Mouse (Mus musculus) layer of hippocampus, adult 18-20 months (tissue): Measurements from ENCODE around the gene Chmp6. TPM values are rescaled to one million over a fixed set of nuclear protein-coding genes. Genes with fewer than 3 reads are reported as not detected.

Experiments
- DNase-seq, 2 experiments: peaks; one replicate each; pipeline ENCODE4 v3.0.0; 2022; ENCODE audit warnings: low spot score in 2 of 2
- total RNA-seq, 2 experiments: library from RNA; stranded (reverse); gene quantifications; 2 replicates each; pipeline ENCODE4 v1.2.3; 2021

The Chmp6 gene
- total RNA-seq, 2 experiments from 2014 or later: 33.7 to 36.0 TPM

DNA sequence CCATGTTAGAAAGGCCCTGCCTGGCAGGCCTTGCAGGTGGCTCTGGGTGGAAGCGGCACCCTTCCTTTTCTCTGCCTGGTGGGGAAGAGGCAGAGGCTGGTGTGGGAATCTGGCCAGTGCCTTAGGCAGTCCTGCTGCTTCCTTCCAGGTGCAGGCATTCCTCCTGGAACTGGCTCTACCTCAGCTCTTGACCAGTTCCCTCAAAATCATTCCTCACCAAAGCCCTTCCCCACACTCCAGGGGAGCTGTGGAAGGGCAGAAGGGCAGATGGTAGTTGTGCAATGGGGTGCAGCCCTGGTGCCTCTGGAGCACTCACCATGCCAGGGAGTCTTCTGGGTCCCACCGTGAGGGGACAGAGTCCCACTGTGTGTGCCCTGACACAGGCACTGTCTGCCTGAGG lies 23.2 kb downstream of the Chmp6 start:
- no peak for DNase-seq

DNA sequence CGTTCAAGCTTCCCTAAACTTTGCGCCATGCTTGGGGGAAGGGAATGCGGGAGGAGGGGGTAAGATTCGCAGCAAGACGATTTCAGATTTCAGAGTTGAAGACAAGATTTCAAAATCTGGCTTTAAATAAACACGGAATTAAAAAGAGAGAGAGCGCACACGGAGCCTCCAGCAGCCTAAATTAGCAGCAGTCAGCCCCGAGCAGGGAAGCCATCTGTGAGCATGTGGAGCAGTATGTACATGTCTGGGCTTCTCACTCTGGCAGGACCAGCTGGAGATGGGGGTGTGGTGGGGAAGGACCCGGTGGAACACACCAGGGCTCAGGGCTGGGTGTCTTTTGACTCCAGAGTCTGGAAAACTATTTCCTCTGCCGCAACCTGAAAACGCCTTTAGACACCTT lies 24.0 kb downstream of the Chmp6 start:
- DNase-seq: peak; percentile 73 to 89

DNA sequence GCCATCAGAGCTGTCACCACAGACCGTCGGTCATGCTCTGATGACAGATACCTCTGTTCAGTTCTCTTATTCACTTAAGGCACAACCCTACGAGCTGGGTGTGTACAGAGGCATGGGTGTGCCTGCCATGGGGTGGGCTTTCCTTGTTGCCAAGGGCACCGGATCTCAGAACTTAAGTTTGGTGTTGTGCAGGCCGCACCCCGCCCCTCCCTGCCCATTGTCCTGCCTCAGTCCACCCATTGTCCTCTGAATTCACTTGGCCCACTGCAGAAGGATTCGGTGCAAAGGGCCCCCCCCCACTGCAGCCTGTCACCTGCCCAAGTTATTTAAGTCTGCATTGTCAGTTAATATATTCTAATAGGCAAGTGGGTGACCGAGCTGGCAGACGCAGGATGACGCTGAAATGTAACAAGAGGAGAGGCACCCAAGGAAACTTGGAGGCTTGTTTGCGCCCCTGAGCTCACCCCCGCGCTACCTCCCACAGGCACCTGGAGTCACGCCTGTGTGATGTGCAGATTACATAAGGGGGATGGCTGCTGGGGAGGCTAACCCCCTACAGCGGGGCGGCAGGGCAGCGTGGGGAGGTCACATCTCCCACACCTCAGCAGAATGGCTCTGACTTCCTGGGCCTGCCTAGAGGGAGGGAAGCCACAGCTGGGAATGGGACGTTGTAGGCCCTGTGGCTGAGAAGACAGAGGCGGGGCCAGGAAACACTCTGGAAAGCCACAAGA lies 24.7 kb downstream of the Chmp6 start:
- peak in 1 of 2 experiments; percentile 52 for DNase-seq

DNA sequence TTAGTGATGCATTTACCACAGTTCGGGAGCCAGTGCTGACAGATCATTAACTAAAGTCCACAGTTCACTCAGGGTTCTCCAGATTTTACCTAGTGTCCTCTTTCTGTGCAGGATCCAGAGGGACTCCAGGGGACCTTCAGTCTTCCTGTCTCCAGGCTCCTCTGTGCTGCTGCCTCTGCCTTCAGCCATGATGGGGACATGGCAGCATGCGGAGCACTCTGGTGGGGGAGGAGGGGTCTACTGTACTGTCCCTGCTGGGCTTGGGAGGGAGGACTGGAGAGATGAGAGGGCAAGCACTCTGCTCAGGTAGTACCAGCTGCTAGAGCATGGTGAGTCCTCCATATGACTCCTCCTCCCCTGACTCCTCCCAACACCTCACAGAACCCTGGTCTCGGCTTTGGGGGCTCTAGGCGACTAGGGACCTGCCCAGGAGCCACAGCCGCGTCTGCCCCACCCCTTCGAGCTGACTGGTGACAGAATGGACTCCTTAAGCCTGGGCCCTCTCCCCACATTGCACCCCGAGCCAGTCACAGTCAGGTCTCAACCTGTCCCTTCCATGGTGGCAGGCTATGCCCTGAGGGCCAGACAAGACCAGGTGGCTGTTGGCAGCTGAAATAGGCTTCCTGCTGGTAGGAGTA lies 26.0 kb downstream of the Chmp6 start:
- DNase-seq: no peak

DNA sequence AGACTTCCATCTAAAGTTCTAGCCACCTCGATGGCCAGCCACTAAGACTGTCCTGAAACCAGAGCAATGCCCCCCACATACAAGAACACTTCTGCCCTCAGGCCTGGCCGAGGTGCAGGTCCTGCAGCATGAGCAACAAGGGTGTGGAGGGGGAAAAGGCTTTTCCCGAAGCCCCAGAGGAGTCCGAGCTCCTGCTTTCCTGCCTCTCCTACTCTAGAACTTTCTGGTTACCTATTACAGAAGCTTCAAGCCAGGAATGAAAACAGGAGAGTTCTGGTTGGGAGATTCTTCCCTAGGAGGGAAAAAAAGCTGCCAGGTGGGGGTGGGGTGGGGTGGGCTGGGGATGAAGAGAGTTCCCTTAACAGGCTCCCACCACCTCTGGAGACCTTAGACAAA lies 26.5 kb downstream of the Chmp6 start:
- no peak for DNase-seq

DNA sequence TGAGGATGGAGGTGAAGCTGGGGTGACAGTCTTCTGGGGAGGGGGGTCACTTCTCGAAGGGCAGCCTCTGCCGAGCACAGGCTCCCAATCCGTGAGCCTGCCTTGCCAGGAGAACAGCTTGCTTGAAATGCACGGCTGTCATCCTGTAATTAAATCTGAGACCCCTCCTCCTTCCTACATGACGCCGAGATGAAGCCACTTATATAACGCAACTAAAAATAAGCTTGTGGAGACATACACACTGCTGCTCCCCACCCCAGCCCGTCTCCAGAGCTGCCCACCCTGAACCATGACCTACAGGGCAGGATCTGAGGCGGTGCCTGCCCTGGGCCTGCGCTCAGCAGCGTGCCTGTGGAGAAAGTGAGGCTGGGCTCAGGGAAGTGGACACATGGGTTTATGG lies 26.9 kb downstream of the Chmp6 start:
- DNase-seq: peak in 1 of 2 experiments; percentile 75

DNA sequence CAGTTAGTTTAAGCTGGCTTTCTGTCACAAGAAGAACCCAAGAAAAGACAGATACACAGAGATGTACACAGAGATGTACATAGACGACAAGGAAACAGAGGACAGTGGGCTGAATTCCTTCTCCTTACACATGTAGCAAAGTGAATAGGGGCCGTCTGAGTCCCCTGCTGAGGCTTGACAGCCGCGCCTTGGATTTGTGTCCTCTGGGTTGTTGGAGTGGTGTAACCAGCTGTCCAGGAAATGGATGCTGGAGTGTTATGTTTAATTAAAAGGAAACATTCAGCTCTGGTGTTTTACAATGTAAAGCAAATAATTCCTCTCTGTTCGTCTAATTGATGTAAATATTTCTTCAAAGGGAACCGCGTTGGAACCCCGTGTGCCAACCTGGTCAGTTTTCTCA lies 28.6 kb downstream of the Chmp6 start:
- no peak for DNase-seq

DNA sequence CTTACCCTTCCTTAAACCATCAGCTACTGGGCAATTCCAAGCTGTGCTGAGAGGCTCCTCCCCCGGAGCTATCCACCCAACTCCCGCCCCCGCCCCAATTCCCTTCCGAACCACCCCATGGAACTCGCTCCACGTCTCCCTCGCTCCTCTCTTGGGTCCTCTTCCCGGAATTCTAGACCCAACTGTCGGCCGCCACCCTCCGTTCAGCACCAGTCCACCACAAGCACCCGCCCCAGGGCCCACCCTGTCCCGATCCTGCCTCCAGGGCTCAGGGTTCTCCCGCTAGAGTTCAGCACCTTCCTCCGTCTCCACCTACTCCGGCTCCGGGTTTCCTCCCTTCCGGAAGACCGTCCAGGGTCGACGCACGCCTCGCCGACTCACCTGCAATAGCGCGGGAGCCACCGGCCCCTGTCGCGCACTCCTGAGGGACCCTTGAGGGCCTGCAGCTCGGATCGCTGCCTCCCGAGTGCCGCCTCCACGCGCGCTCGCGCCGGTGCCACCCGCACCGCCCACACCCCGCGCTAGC lies 29.0 kb downstream of the Chmp6 start:
- DNase-seq: no peak

DNA sequence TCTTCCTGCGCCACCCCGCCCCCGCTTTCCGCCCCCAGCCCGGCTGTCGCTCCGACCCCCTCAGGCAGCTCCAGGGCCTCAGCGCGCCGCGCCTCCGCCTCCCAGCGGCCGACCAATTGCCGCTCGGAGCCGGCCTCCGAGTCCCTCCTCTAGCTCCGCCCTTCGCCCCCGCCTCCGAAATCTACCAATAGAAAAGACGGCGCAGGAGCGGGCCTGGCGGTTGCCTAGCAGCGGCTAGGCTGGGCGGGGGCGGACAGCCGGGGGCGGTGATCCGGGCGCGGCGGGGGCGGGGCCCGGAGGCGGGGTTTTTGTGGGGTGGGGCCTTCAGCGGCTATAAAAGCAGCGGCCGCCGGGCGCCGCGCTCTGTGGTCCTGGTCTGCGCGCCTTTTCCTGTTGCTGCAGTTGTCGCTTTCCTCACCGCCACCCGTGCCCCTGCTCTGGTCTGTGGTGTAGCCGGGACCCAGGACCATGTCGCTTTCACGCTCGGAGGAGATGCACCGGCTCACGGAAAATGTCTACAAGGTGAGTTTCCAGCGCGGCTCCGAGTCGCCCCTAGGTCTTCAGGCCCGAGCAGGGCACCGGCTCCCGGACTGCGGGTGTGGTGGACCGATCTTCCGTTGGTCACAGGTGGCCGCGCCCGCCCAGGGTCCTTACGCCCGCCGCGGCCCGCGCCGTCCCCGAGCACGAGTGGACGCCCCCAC lies 29.6 kb downstream of the Chmp6 start, which contains the start of gene Baiap2:
Baiap2 (plus strand) TSS at position 37 of the 701 bp plus-strand sequence.
- peak; percentile 98 for DNase-seq

DNA sequence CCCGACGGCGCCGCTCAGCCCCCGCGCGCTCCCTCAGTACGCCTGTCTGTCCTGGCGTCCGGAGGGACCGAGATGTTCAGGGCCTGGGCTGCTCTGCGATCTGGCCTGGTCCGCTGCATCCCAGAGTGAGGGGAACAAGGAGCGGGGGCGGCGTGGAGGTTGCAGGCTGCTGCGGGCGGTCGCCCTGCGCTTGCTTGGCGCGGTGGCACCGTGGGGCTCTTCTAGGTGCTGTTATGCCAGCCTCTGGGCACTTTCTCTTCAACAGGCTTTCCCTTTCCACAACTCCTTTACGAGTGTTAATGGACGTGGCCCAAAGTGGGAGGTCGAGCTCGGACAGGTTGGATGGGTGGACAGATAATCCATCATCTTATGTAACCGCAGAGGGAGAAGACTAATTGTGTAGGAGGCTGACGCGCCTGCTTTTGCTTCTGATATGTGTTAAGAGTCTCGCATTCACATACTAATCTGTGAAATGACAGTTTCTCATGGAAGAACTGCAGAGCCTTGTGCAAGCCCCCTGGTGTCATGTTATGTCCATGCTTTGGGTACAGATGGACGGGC lies 30.3 kb downstream of the Chmp6 start:
- peak in 1 of 2 experiments; percentile 63 for DNase-seq

DNA sequence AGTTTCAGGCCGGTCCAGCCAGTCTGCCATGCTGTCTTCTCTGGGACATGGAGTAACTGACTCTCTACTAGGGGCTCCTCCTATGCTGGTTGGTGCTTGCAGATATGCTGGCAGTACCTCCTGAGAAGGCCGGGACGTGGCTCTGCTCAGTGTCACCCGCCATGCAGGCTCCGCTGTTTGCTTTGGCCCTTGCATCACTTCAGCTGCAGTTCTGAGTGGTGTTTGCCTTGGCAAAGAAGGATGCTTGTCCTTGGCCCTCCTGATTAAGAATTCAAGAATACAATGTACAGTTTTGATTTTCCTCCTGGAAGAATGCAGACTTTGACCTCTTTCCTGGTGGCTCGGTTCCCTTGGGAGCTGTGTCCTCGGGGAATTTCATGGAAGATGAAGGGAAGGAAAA lies 32.1 kb downstream of the Chmp6 start:
- no peak for DNase-seq

DNA sequence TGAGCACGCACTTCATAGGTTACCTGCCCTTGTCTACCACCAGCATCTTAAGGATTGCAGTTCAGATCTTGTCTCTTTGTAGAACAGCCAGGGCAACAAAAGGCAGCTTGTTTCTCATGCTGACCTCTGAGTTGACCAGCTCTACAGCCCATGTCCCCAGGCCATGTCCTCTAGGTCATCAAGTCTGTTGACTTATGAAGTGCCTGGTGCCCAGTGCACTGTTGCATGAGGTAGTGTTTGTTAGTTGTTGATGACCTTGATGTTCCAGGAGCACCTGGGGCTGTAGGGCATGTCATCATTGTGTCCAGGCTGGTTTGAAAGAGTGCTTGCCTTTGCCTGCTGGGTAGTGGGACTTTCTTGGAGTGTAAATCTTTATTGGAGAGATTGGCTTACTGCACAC lies 34.2 kb downstream of the Chmp6 start:
- no peak for DNase-seq

DNA sequence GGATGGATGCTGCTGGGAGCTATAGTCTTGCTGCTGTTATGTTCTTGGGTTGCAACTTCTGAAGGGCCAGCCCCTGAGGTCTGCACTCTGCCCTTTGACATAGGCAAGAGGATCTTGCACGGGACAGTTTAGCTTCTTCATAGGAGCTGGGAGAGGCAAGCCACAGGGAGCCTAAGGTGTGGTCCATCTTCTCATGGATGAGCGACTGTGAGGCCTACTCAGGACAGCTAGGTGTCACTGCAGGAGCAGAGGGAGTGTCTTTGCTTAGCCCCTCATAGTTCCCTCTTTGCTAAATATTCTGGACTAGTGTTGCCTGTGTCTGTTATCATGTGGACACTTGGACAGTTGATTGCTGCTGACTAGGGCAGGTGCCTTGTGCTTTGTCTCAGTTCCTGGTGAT lies 34.7 kb downstream of the Chmp6 start:
- DNase-seq: no peak

DNA sequence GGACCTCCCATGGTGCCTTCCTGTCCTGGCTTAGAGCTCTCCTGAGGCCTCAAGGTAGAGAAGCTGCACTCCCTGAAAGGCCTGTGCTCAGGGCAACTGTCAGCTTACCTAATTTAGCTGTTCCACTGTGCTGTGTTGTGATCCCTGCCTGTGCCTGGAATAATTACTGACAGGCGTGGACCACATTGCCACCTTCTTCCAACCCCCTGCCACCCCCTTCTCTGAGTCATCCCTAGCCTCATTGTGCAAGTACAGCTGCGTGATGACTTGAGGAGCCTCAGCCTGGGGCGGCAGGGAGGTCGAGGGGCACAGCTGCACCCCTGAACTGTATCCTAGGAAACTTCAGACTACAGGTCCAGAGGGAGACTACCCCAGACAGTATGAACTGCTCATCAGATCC lies 35.1 kb downstream of the Chmp6 start:
- DNase-seq: no peak

DNA sequence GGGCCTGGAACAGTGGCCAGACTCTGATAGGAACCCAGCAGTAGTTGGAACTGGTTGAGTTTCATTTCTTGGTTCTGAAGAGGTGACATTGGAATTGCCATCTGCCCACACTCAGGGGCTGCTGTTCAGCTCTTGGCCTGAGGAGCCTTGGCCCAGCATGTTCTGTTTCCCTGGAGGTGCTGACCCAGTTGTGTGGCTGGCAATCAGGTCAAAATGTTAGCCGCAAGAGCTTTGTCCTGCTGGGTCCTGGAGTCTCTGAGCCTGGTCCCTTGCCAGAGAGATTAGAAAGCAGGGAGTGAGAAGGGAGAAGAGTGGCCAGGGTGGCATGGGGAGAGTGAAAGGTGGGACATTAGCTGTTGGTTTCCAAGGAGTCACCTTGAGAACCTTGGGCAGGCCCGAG lies 35.6 kb downstream of the Chmp6 start:
- DNase-seq: no peak

DNA sequence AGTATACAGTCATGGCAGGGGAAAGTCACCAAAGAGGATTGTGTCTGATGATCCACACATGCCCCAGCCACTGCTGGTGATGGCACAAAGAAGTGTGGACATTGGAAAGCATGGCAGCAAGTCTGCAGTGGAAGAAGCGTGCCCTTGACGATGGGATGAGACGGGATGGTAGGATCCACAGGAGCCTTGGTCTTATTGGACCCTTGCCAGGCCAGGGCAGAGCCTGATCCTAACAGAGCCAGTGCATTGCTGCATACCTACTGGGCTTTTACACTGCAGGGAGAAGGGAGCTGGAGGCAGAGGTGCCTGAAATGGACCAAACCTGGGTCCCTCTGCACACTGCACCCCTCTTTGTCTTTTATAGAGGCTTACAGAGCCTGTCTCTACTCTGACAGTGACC lies 37.3 kb downstream of the Chmp6 start:
- DNase-seq: no peak

DNA sequence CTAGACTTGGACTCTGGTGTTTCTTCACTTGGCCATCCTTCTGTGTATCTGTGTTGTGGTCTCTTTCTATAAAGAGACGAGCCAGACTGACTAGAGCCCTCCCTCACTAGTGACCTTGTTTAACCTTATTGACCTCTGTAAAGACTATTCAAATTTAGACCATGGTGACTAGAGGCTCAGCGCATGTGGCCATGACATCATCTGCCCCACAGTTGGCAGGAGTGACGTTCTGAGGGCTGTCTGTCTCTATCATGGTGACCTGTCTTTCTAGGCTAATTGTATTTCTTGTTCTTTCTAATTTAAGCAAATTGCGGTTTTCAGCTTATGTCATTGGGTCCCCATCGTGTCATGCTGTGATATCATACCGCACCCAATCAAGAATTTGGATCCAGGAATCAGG lies 38.1 kb downstream of the Chmp6 start:
- DNase-seq: no peak

DNA sequence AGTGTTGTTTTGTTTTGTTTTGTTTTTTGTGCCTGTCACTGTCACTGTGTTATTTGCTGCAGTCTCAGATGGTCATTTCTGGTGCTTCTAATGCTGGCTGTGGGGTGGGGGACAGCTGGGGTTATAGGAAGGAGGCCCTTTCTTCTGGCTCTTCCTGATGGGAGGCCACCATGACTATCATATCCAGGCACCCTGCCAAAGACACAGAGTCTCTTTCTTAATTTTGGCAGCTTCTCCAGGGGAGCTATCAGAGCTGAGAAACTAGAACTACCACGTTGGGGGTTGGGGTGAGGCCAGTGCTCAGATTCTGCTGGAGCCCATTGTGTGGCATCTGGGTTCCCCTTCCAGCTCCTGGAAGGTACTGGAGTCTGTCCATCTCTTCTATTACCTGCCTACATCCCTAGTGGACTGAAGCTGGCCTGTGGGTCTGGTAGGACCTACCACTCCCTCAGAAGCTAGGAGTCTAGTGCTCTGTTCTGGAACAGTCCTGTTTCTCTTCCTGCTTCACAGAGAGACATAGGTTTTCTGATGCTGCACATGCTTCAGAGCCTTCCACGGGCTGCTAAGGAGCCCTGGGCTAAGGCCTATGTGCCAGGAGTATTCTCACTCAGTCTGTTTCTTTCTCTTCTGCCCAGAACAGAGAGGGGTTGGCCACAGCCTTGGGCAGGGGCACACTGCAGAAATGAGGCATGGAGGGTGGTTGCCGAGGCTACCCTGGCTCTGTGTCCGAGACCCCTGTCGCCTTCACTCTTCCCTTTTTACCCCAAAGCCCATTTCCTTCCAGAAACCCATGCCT lies 39.4 kb downstream of the Chmp6 start:
- no peak for DNase-seq

DNA sequence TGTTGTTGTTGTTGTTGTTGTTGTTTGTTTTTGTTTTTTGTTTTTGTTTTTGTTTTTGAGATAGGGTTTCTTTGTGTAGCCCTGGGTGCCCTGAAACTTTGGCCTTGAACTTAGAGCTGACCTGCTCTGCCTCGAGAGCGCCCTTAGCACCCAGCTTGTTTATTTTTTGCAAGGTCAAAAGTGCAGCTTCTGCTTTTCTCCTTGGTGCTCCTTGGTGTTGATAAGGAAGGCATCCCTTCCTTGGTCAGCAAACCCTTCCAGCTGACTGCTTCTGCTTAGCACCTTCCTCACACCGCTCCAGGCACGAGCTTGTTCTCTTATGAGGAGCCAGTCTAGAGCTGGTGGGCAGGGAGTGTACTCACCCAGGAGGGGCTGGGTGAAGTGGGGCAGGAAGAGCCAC lies 41.0 kb downstream of the Chmp6 start:
- DNase-seq: no peak

DNA sequence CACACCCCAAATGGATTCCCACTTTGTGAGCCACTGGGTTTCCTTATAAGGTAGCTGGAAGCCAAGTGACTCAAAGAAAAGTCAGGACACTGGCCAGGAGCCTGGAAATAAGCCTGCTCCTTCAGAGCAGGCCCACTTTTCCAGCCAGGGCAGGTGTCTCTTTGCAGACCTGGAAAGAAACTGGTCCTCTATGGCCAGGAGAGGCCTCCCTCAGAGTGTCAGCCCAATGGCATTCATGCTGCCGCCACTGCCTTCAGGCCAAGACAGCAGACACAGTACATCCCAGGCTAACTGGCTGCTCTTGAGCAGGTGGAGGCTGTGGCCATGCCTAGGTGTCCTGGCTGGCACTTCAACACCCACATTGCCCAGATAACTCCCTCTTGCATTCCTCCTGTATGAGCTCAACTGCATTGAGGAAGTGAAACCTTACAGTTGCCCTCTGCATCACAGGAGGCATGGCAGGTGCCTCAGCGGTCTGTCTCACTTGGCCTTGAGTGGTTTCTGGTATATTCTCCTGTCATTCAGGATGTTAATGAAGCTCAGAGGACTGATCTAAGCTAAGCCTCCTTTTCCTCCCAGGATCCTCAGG lies 41.6 kb downstream of the Chmp6 start:
- DNase-seq: no peak

DNA sequence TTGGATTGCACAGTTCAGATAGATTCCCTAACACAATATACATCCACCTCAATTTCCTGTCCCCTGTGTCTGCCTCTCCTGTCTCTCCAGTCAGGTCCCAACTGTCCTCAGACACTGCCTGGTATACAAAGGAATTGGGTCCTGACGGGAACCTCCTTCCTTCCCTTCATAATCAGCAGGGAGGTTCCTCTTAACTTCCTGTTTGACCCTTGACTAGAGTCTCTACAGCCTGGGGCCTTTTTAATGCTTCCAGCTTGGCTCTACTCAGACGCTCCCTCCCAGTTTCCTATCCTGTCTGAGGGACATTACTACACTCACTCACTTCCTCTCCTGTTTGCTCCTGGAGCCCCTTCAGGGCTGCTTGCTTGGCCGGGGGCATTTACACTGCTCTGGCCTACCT lies 42.2 kb downstream of the Chmp6 start:
- no peak for DNase-seq
